Mouse (Mus musculus) lung, embryonic 16.5 days (tissue): Measurements from ENCODE around the gene Olfr1053. TPM values are rescaled to one million over a fixed set of nuclear protein-coding genes. Genes with fewer than 3 reads are reported as not detected.
"Not testable (repeated sequence)": the region's sequence is repeated elsewhere in the genome, so short reads cannot be mapped to it uniquely, and the experiment has no call there.

Source experiments
- ATAC-seq: fragments of 200-750 bp; cut with Nextera tagmentation; 2 replicates; pipeline ENCODE4 v1.8.0; 2017; ENCODE audit warnings: low read depth, mild to moderate bottlenecking, moderate library complexity
- H3K27ac ChIP-seq: fragments of 300-500 bp; sonication (generic); 2 replicates; pipeline ENCODE4 v1.5.1; 2014; ENCODE audit warnings: mild to moderate bottlenecking, control low read depth, low read length
- H3K27me3 ChIP-seq: fragments of 300-500 bp; sonication (generic); 2 replicates; pipeline ENCODE4 v1.6.1; 2014; ENCODE audit warnings: low read depth, low read length, mixed read lengths; ENCODE audit not compliant: control insufficient read depth, insufficient read depth
- H3K36me3 ChIP-seq: fragments of 300-500 bp; sonication (generic); 2 replicates; pipeline ENCODE4 v1.6.1; 2014; ENCODE audit warnings: low read length; ENCODE audit not compliant: control insufficient read depth, insufficient read depth
- H3K4me1 ChIP-seq: fragments of 300-500 bp; sonication (generic); replicated peaks from 2 replicates; pipeline ENCODE4 v1.6.1; 2014; ENCODE audit warnings: low read length, mixed read lengths; ENCODE audit not compliant: control insufficient read depth, insufficient read depth
- H3K4me2 ChIP-seq: fragments of 300-500 bp; sonication (generic); 2 replicates; pipeline ENCODE4 v1.6.1; 2014; ENCODE audit warnings: low read depth, low read length, control low read depth
- H3K4me3 ChIP-seq: fragments of 300-500 bp; sonication (generic); 2 replicates; pipeline ENCODE4 v1.5.1; 2014; ENCODE audit warnings: mild to moderate bottlenecking, low read length, control low read depth
- H3K9ac ChIP-seq: fragments of 300-500 bp; sonication (generic); 2 replicates; pipeline ENCODE4 v1.6.1; 2014; ENCODE audit warnings: low read length, control low read depth
- H3K9me3 ChIP-seq: fragments of 300-500 bp; sonication (generic); 2 replicates; pipeline ENCODE4 v1.6.1; 2016; ENCODE audit warnings: low read length; ENCODE audit not compliant: control insufficient read depth
- WGBS: fragments of 180-500 bp; shearing (Covaris S2); extraction: QIAGEN DNeasy Blood & Tissue Kit; methylation state at CpG from one replicate; pipeline ENCODE4 v1.1.7; 2014; 5-methylcytosine and 5-hydroxymethylcytosine counted together
- polyA plus RNA-seq: library from polyadenylated mRNA; unstranded; fragments of >200 nt; fragmentation: Nextera tagmentation; extraction: Ambion mirVana; gene quantifications from 2 replicates; pipeline ENCODE4 v1.2.1, GENCODE M21; 2015

The Olfr1053 gene
- polyA plus RNA-seq, result not detected in 2 replicates

DNA sequence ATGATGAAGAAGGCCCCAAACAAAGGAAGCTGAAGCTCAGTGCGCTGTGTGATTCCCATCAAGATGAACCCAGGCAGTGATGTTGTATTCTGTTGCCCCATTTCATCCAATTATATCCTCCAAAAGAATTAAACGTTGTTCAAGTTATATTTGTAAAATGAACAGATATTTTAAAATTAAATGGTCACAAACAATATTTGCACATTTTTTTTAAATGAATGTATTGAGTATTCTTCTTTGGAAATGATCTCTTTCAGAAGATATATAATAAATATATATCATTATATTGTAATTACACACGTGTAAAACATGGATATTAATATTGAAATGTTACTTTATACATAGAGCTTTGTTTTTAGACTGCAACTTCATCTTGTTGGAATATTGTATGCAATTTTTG lies at the start of gene Olfr1053:
Gene Olfr1053, minus strand, starts transcription at position 101 of the 400 bp plus-strand sequence.
- no peaks in the 10 kb centered on the region for H3K9me3 ChIP-seq
- 57% methylated on average over 3 of the region's 3 CpGs for WGBS
- ATAC-seq, result no peak
- H3K4me1 ChIP-seq, result no peaks in the 10 kb centered on the region
- H3K9ac ChIP-seq, result no peak within 1 kb of the TSS
- H3K4me3 ChIP-seq, result no peak within 1 kb of the TSS
- H3K27ac ChIP-seq, result no peak within 1 kb of the TSS
- H3K36me3 ChIP-seq, result no peaks in the 10 kb centered on the region
- no peak within 1 kb of the TSS for H3K4me2 ChIP-seq
- no peaks in the 10 kb centered on the region for H3K27me3 ChIP-seq

DNA sequence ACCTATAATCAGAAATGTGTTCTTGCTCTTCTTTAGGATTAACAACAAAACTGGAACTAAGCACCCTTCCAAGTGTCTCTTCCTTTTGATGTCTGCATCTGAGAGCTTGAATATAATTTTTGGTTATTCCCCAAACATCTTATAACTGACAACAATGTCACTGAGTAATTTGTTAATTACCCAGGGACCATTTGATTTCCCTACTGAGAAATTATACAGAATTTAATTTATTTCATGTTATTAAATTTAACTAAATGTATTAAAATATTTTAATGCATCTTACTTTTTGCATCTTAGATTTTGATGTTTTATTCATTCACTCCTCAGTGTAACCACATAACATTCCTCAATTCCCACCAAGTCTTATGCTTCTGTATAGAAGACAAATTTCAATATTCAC lies 47.3 kb upstream of the Olfr1053 start, which contains the start of gene Olfr1056:
Gene Olfr1056, minus strand, starts transcription at position 101 of the 400 bp plus-strand sequence.
- Histone ChIP-seq H3K27me3 (no peaks in the 10 kb centered on the region), H3K27ac (no peak within 1 kb of the TSS), H3K9me3 (no peaks in the 10 kb centered on the region), H3K4me2 (no peak within 1 kb of the TSS), H3K4me1 (no peaks in the 10 kb centered on the region), H3K36me3 (no peaks in the 10 kb centered on the region), H3K4me3 (no peak within 1 kb of the TSS), H3K9ac (no peak within 1 kb of the TSS)
- no peak for ATAC-seq

DNA sequence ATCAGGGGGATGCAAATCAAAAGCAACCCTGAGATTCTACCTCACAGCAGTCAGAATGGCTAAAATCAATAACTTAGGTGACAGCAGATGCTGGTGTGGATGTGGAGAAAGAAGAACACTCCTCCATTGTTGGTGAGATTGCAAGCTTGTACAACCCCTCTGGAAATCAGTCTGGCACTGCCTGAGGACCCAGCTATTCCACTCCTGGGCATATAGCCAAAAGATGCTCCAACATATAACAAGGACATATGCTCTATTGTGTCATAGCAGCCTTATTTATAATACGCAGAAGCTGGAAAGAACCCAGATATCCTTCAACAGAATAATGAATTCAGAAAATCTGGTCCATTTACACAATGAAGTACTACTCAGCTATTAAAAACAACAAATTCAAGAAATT lies 36.7 kb upstream of the Olfr1053 start:
- not testable (repeated sequence) for H3K27ac ChIP-seq, H3K36me3 ChIP-seq, H3K9me3 ChIP-seq, H3K27me3 ChIP-seq, H3K9ac ChIP-seq, H3K4me3 ChIP-seq, ATAC-seq, H3K4me2 ChIP-seq, H3K4me1 ChIP-seq
- 81% methylated on average over 1 of the region's 1 CpGs for WGBS

DNA sequence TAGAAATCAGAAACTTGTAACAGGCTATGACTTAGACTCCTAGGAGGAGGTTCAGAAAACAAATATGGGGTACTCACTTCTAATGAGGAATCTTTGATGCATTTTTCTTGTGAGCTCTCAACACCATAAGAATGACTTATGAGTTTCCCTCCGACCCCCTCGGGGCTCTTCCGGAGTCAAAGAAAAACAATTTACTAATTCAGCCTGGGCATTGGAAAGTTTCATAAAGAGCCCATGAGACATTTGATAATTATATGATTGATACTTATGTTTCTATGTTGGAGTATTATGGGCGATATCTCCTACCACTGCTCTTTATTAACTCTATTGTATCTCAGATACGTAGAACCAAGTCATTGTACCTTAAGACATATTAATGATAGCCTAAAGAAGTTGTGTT lies 35.1 kb upstream of the Olfr1053 start, which contains the start of gene Olfr1055:
Gene Olfr1055, minus strand, starts transcription at position 101 of the 400 bp plus-strand sequence.
- H3K4me3 ChIP-seq, result no peak within 1 kb of the TSS
- no peaks in the 10 kb centered on the region for H3K27me3 ChIP-seq
- WGBS, result 82% methylated on average over 5 of the region's 5 CpGs
- no peaks in the 10 kb centered on the region for H3K4me1 ChIP-seq
- H3K36me3 ChIP-seq, result no peaks in the 10 kb centered on the region
- ATAC-seq, result no peak
- H3K4me2 ChIP-seq, result no peak within 1 kb of the TSS
- H3K9ac ChIP-seq, result no peak within 1 kb of the TSS
- H3K9me3 ChIP-seq, result no peaks in the 10 kb centered on the region
- no peak within 1 kb of the TSS for H3K27ac ChIP-seq

GRCm38 (mm10) chr2:86335333-86335732 lies 20.2 kb upstream of the Olfr1053 start, which contains the start of gene Olfr1054:
Gene Olfr1054, minus strand, starts transcription at chr2:86335433.
- Histone ChIP-seq H3K36me3 (no peaks in the 10 kb centered on the region), H3K4me3 (no peak within 1 kb of the TSS), H3K27ac (no peak within 1 kb of the TSS), H3K4me2 (no peak within 1 kb of the TSS), H3K9me3 (no peaks in the 10 kb centered on the region), H3K9ac (no peak within 1 kb of the TSS), H3K4me1 (no peaks in the 10 kb centered on the region), H3K27me3 (no peaks in the 10 kb centered on the region)
- ATAC-seq, result no peak
- WGBS, result 77% methylated on average over 3 of the region's 3 CpGs

DNA sequence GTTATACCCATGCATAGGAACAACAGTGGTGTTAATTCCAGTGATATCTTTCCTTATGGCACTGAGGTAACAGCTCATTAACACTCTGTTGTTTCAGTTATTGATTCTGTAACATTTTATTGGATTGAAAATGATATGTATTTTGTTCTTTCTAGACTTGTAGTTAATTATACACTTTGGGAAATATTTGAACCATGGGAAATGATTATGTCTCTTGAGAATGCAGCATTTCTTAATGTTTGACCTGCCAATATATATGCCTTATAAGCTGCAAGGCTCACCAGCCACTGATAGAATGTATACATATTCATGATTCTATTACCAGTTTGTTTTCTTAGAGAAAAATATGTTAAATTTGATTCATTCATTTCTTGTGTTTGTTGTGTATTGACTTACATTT lies 22.9 kb downstream of the Olfr1053 start, which contains the start of gene Olfr1052:
Gene Olfr1052, plus strand, starts transcription at position 301 of the 400 bp plus-strand sequence.
- Histone ChIP-seq H3K9me3 (no peaks in the 10 kb centered on the region; the same call in 1 of the 2 replicates), H3K9ac (no peak within 1 kb of the TSS), H3K4me3 (no peak within 1 kb of the TSS), H3K4me1 (no peaks in the 10 kb centered on the region), H3K4me2 (no peak within 1 kb of the TSS), H3K36me3 (no peaks in the 10 kb centered on the region), H3K27me3 (no peaks in the 10 kb centered on the region), H3K27ac (no peak within 1 kb of the TSS)
- no peak for ATAC-seq

DNA sequence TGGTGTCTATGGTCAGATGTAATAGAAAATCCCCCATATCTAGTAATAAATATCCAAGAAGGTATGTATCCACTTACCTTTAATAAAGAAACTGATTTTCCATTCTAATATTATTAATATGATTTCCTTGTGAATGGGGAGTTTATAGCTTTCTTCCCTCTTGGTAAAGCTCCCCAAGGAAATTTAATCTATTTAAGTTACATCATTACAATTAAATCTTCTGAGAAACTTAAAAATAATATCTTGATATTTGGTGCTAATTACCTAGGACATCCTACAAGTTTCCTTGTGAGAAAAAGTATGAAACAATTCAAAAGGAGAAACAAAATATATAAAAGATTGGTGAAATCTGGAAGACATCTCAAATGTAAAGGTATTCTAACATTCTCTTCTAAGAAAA lies 36.1 kb downstream of the Olfr1053 start, which contains the start of gene Olfr1051:
Gene Olfr1051, minus strand, starts transcription at position 101 of the 400 bp plus-strand sequence.
- not testable (repeated sequence) for ATAC-seq, H3K4me1 ChIP-seq, H3K4me3 ChIP-seq, H3K27me3 ChIP-seq, H3K4me2 ChIP-seq, H3K27ac ChIP-seq, H3K9ac ChIP-seq, H3K36me3 ChIP-seq, H3K9me3 ChIP-seq

Other genes starting within 250 kb of the Olfr1053 start
- not detected in 2 replicates for gene Olfr1036, start 241.3 kb downstream of the Olfr1053 start, polyA plus RNA-seq
- not detected in 2 replicates for gene Olfr1037, start 227.9 kb downstream of the Olfr1053 start, polyA plus RNA-seq
- gene Olfr1039, start 179.4 kb downstream of the Olfr1053 start, polyA plus RNA-seq, result not detected in 2 replicates
- gene Olfr1040, start 168.6 kb downstream of the Olfr1053 start, polyA plus RNA-seq, result not detected in 2 replicates
- gene Olfr1042, start 153.4 kb downstream of the Olfr1053 start, polyA plus RNA-seq, result not detected in 2 replicates
- not detected in 2 replicates for gene Olfr1043, start 147.8 kb downstream of the Olfr1053 start, polyA plus RNA-seq
- gene Olfr1044, start 137.5 kb downstream of the Olfr1053 start, polyA plus RNA-seq, result not detected in 2 replicates
- not detected in 2 replicates for gene Olfr52, start 129.6 kb downstream of the Olfr1053 start, polyA plus RNA-seq
- gene Olfr1045, start 112.3 kb downstream of the Olfr1053 start, polyA plus RNA-seq, result not detected in 2 replicates
- not detected in 2 replicates for gene Olfr1046, start 96.0 kb downstream of the Olfr1053 start, polyA plus RNA-seq
- not detected in 2 replicates for gene Olfr1047, start 83.9 kb downstream of the Olfr1053 start, polyA plus RNA-seq
- gene Olfr1048, start 75.0 kb downstream of the Olfr1053 start, polyA plus RNA-seq, result not detected in 2 replicates
- not detected in 2 replicates for gene Olfr1049, start 57.0 kb downstream of the Olfr1053 start, polyA plus RNA-seq
- not detected in 2 replicates for gene Olfr1051, start 36.2 kb downstream of the Olfr1053 start, polyA plus RNA-seq
- gene Olfr1052, start 22.8 kb downstream of the Olfr1053 start, polyA plus RNA-seq, result not detected in 2 replicates
- gene Olfr1054, start 20.1 kb upstream of the Olfr1053 start, polyA plus RNA-seq, result not detected in 2 replicates
- not detected in 2 replicates for gene Olfr1055, start 35.0 kb upstream of the Olfr1053 start, polyA plus RNA-seq
- gene Olfr1056, start 47.2 kb upstream of the Olfr1053 start, polyA plus RNA-seq, result not detected in 2 replicates
- not detected in 2 replicates for gene Olfr1057, start 63.1 kb upstream of the Olfr1053 start, polyA plus RNA-seq
- not detected in 2 replicates for gene Olfr1058, start 73.3 kb upstream of the Olfr1053 start, polyA plus RNA-seq
- not detected in 2 replicates for gene Olfr1061, start 98.8 kb upstream of the Olfr1053 start, polyA plus RNA-seq
- not detected in 2 replicates for gene Olfr1062, start 111.5 kb upstream of the Olfr1053 start, polyA plus RNA-seq
- not detected in 2 replicates for gene Olfr1065, start 135.3 kb upstream of the Olfr1053 start, polyA plus RNA-seq
- not detected in 2 replicates for gene Olfr1066, start 141.0 kb upstream of the Olfr1053 start, polyA plus RNA-seq
- not detected in 2 replicates for gene Olfr228, start 172.1 kb upstream of the Olfr1053 start, polyA plus RNA-seq
- gene Olfr1076, start 193.2 kb upstream of the Olfr1053 start, polyA plus RNA-seq, result not detected in 2 replicates
- not detected in 2 replicates for gene Olfr1079, start 227.2 kb upstream of the Olfr1053 start, polyA plus RNA-seq
- not detected in 2 replicates for gene Olfr1080, start 243.0 kb upstream of the Olfr1053 start, polyA plus RNA-seq